Mouse (Mus musculus): ENCODE measurements around the gene Kcnj4. TPM values are rescaled to one million over a fixed set of nuclear protein-coding genes. Genes with fewer than 3 reads are reported as not detected.
"Not testable (repeated sequence)": the region's sequence is repeated elsewhere in the genome, so short reads cannot be mapped to it uniquely, and the experiment has no call there.

The Kcnj4 gene
- polyA plus RNA-seq, 1 experiment from 2014 or later: not detected

DNA sequence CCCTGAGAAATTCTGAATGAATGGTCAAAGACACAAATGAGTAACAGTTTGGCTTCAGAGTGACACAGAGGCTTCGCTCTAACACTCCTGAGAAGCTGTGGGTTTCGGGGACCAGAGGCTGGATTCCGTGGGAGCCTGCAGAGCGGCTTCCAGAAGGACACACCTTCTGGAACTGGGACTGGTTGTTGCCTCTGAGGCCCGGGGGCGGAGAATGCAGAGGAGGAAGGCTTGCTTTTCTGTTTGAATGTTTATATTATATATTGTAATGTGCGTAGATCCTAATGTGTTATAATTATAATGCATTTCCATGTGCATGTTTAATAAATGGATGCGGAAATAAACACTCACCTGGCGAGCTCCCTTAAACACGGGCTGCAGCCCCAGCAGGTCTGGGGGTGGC lies 33.9 kb downstream of the Kcnj4 start:
- Histone ChIP-seq H3K9me3 (ENCODE audit: low read length) (no peaks in the 10 kb centered on the region), H3K27ac (ENCODE audit: low read length) (no peak overlapping the region), H3K4me1 (ENCODE audit: insufficient read depth, low read depth, low read length) (no peaks in the 10 kb centered on the region), H3K4me2 (replicated peaks; ENCODE audit: low read depth, low read length) (no peak overlapping the region), H3K4me3 (ENCODE audit: low read depth, low read length) (no peak overlapping the region), H3K9ac (replicated peaks; ENCODE audit: low read depth) (no peak overlapping the region), H3K36me3 (ENCODE audit: insufficient read depth, low read length) (no peaks in the 10 kb centered on the region), H3K27me3 (replicated peaks; ENCODE audit: insufficient read depth, low read length) (no peaks in the 10 kb centered on the region)
- DNase-seq (ENCODE audit: low spot score) (no peak), ATAC-seq (no peak)
- TF ChIP-seq CTCF (IDR thresholded peaks at IDR 0.05) (no peak), EP300 (IDR thresholded peaks at IDR 0.05) (no peak)
- 43% methylated on average over 10 of the region's 10 CpGs for WGBS

DNA sequence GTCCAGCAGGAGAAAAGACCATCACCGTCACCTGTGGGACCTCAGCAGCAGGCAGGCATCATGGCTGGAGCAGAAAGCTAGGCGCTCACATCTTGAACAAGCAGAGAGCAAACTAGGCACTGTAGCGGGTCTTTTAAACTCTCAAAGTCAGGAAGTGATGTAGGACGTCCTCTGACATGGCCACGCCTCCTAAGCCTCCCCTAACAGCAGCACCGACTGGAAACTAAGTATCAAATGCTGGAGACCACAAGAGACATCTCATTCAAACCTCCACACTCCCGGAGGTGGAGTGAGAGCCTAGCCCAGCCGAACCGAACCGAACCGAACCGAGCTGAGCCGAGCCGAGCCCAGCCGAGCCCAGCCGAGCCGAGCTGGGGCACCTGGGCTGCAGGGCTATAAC lies 34.5 kb downstream of the Kcnj4 start:
- WGBS: 27% methylated on average over 17 of the region's 17 CpGs
- no peak overlapping the region for H3K4me2 ChIP-seq (replicated peaks; ENCODE audit: low read depth, low read length)
- H3K9ac ChIP-seq (replicated peaks; ENCODE audit: low read depth): no peak overlapping the region
- no peaks in the 10 kb centered on the region for H3K4me1 ChIP-seq (ENCODE audit: insufficient read depth, low read depth, low read length)
- H3K27me3 ChIP-seq (replicated peaks; ENCODE audit: insufficient read depth, low read length): no peaks in the 10 kb centered on the region
- no peaks in the 10 kb centered on the region for H3K36me3 ChIP-seq (ENCODE audit: insufficient read depth, low read length)
- ATAC-seq: peak; percentile 18
- no peaks in the 10 kb centered on the region for H3K9me3 ChIP-seq (ENCODE audit: low read length)
- H3K4me3 ChIP-seq (ENCODE audit: low read depth, low read length): no peak overlapping the region
- no peak overlapping the region for H3K27ac ChIP-seq (ENCODE audit: low read length)
- DNase-seq (ENCODE audit: low spot score): peak; percentile 40
- no peak for TF ChIP-seq CTCF (IDR thresholded peaks at IDR 0.05)
- no peak for TF ChIP-seq EP300 (IDR thresholded peaks at IDR 0.05)

DNA sequence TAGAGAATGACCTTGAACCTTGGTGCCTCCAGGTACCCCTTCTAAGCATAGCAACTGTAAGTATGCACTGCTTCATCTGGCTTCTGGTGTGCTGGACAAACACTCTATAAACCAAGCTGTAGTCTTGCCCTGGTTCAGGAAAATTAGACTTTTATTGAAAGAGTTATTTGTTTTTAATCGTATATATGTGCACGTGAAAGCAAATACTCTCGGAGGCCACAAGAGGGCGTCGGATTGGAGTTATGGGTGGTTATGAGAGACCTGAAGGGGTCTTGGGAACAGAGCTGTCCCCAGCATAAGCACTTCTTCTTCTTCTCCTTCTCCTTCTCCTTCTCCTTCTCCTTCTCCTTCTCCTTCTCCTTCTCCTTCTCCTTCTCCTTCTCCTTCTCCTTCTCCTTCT lies 35.5 kb downstream of the Kcnj4 start:
- ATAC-seq: no peak
- H3K4me1 ChIP-seq (ENCODE audit: insufficient read depth, low read depth, low read length): no peaks in the 10 kb centered on the region
- no peak overlapping the region for H3K9ac ChIP-seq (replicated peaks; ENCODE audit: low read depth)
- no peak for DNase-seq (ENCODE audit: low spot score)
- no peak overlapping the region for H3K27ac ChIP-seq (ENCODE audit: low read length)
- no peak overlapping the region for H3K4me2 ChIP-seq (replicated peaks; ENCODE audit: low read depth, low read length)
- H3K27me3 ChIP-seq (replicated peaks; ENCODE audit: insufficient read depth, low read length): no peaks in the 10 kb centered on the region
- H3K4me3 ChIP-seq (ENCODE audit: low read depth, low read length): no peak overlapping the region
- H3K36me3 ChIP-seq (ENCODE audit: insufficient read depth, low read length): no peaks in the 10 kb centered on the region
- H3K9me3 ChIP-seq (ENCODE audit: low read length): no peaks in the 10 kb centered on the region
- TF ChIP-seq CTCF (IDR thresholded peaks at IDR 0.05): no peak
- no peak for TF ChIP-seq EP300 (IDR thresholded peaks at IDR 0.05)
- WGBS: 61% methylated on average over 5 of the region's 5 CpGs

DNA sequence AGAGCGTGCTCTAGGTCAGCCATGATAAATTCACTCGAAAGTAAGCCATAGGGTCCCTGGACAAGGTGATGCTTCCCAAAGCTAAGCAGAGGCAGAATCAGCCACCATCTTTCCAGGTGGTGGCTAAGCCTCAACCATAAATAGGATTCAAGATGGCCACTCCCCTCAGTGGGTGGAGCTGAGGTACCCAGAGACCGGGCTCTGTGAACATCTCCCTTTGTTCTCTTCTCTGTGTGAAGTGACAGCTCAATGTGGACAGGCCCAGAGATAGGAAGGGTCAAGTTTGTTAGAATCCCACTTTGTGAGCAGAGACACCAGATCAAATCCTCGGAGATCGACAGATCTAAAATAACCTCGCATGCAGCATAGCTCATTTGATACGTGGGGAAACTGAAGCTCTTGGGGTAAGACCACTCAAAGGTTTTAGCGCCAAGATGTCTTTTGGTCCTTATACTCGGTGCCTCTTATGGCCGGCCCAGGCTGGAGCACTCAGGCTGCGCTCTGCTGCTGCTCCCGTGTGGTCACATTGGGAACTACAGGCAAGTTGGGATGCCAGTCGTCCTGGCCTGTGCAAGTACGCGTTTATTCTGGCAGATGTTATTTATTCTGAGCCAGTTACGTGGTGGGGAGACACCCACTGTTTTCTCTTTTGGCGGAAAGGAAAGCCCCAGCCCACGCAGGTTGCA lies 38.3 kb downstream of the Kcnj4 start:
- WGBS: 6% methylated on average over 18 of the region's 18 CpGs
- Histone ChIP-seq H3K4me3 (ENCODE audit: low read depth, low read length) (no peak overlapping the region), H3K4me1 (ENCODE audit: insufficient read depth, low read depth, low read length) (no peaks in the 10 kb centered on the region), H3K4me2 (replicated peaks; ENCODE audit: low read depth, low read length) (no peak overlapping the region), H3K27ac (ENCODE audit: low read length) (no peak overlapping the region), H3K27me3 (replicated peaks; ENCODE audit: insufficient read depth, low read length) (no peaks in the 10 kb centered on the region), H3K9ac (replicated peaks; ENCODE audit: low read depth) (no peak overlapping the region), H3K36me3 (ENCODE audit: insufficient read depth, low read length) (no peaks in the 10 kb centered on the region), H3K9me3 (ENCODE audit: low read length) (no peaks in the 10 kb centered on the region)
- ATAC-seq (peak; percentile 78), DNase-seq (ENCODE audit: low spot score) (peak; percentile 83)
- TF ChIP-seq CTCF (IDR thresholded peaks at IDR 0.05): peak; percentile 100
- no peak for TF ChIP-seq EP300 (IDR thresholded peaks at IDR 0.05)

DNA sequence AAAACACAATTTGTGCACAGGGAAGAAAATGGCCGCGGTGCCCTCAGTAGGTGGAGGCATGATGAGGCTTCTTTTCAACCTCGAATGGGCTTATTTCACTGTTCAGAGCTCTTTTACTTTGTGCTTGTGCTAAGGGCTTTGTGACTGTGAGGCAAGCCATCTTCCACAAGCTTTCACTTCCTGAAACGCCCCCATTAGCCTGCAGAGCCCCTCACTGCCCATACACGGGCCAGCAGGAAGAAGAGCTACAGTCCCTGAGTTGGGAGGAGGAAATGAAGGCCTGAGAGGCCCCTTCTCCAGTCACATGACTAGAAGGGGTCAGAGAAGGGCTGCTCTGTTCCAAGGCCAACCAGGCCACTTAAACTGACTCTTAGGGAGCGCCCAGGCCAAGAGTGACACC lies 48.5 kb downstream of the Kcnj4 start:
- peaks cover 13% of the 10 kb centered on the region; the same call in 1 of the 2 replicates for H3K4me1 ChIP-seq (ENCODE audit: insufficient read depth, low read depth, low read length)
- 43% methylated on average over 6 of the region's 6 CpGs for WGBS
- H3K4me2 ChIP-seq (replicated peaks; ENCODE audit: low read depth, low read length): no peak overlapping the region
- peak; percentile 53 for ATAC-seq
- DNase-seq (ENCODE audit: low spot score): peak; percentile 70
- no peak overlapping the region for H3K9ac ChIP-seq (replicated peaks; ENCODE audit: low read depth)
- H3K9me3 ChIP-seq (ENCODE audit: low read length): no peaks in the 10 kb centered on the region
- H3K27ac ChIP-seq (ENCODE audit: low read length): peak overlapping the region; percentile 72
- no peaks in the 10 kb centered on the region for H3K36me3 ChIP-seq (ENCODE audit: insufficient read depth, low read length)
- no peaks in the 10 kb centered on the region for H3K27me3 ChIP-seq (replicated peaks; ENCODE audit: insufficient read depth, low read length)
- TF ChIP-seq EP300 (IDR thresholded peaks at IDR 0.05): no peak
- H3K4me3 ChIP-seq (ENCODE audit: low read depth, low read length): no peak overlapping the region

DNA sequence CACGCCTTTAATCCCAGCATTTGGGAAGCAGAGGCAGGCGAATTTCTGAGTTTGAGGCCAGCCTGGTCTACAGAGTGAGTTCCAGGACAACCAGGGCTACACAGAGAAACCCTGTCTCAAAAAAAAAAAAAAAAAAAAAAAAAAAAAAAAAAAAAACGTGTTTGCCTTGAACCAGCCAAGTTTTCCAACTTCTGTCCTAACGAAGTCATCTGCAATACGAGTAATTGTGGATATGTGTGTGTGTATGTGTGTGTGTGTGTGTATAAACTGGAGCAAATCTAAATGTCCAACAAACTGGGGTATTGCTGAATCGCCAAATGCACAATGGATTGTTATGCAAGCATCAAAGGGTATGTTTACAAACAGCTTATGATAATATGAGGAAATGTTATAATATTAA lies 48.9 kb downstream of the Kcnj4 start:
- peaks cover 13% of the 10 kb centered on the region; the same call in 1 of the 2 replicates for H3K4me1 ChIP-seq (ENCODE audit: insufficient read depth, low read depth, low read length)
- DNase-seq (ENCODE audit: low spot score); H3K4me3 ChIP-seq (ENCODE audit: low read depth, low read length); H3K36me3 ChIP-seq (ENCODE audit: insufficient read depth, low read length); H3K9ac ChIP-seq (replicated peaks; ENCODE audit: low read depth); H3K9me3 ChIP-seq (ENCODE audit: low read length); H3K27me3 ChIP-seq (replicated peaks; ENCODE audit: insufficient read depth, low read length); H3K4me2 ChIP-seq (replicated peaks; ENCODE audit: low read depth, low read length): not testable (repeated sequence)
- 0 out of 2 replicates have a peak, but pooled peaks have one; percentile 0 for ATAC-seq
- H3K27ac ChIP-seq (ENCODE audit: low read length): peak overlapping the region; percentile 84
- WGBS: 28% methylated on average over 6 of the region's 6 CpGs
